In genomic region chr9:106890496-106891240, GRCm38 (mm10) we compare ENCODE assay signal across 8 mouse cellular contexts. TPM values are rescaled to one million over a fixed set of nuclear protein-coding genes. Genes with fewer than 3 reads are reported as not detected.
DNase-seq lines count a peak whose midpoint lies in the region; ATAC-seq and TF ChIP-seq lines count a peak whose summit lies in the region.

No protein-coding gene starts in this region.

- H3K4me3 ChIP-seq in ES-Bruce4 (ENCODE audit: low read depth, low read length) = peak overlapping the region; percentile 20; the same call in 1 of the 2 replicates
- peak overlapping the region; percentile 95 for H3K4me3 ChIP-seq in forebrain, embryonic 14.5 days (ENCODE audit: low read depth, low read length)
- peak overlapping the region; percentile 96 for H3K4me3 ChIP-seq in kidney, embryonic 15.5 days (replicated peaks)
- peak overlapping the region; percentile 67 for H3K4me3 ChIP-seq in myocyte

- 72% methylated on average over 8 of the region's 8 CpGs for WGBS in forebrain, embryonic 14.5 days
- WGBS in kidney, embryonic 15.5 days = 62% methylated on average over 8 of the region's 8 CpGs

- H3K4me1 ChIP-seq in ES-Bruce4 (ENCODE audit: control insufficient read depth, insufficient read depth, low read length) = peaks cover 2% of the 10 kb centered on the region
- H3K4me1 ChIP-seq in forebrain, embryonic 14.5 days (ENCODE audit: control insufficient read depth, insufficient read depth, low read length) = peaks cover 20% of the 10 kb centered on the region
- peaks cover 51% of the 10 kb centered on the region for H3K4me1 ChIP-seq in kidney, embryonic 15.5 days

- H3ac ChIP-seq in myocyte (ENCODE audit: control insufficient read depth, insufficient read length) = peak overlapping the region; percentile 59

- no peak for TF ChIP-seq EP300 in ES-Bruce4 (IDR thresholded peaks at IDR 0.05; ENCODE audit: insufficient read depth, low read depth, low read length)

- no peak for TF ChIP-seq POLR2A in ES-Bruce4 (IDR thresholded peaks at IDR 0.05; ENCODE audit: insufficient read depth, low read length)
- TF ChIP-seq POLR2A in myocyte (IDR thresholded peaks at IDR 0.05; ENCODE audit: insufficient read length, low read depth) = no peak

- H3K79me2 ChIP-seq in myocyte (ENCODE audit: control insufficient read depth, insufficient read depth) = peaks cover 25% of the 10 kb centered on the region

- no peaks in the 10 kb centered on the region for H3K9me3 ChIP-seq in ES-Bruce4 (replicated peaks; ENCODE audit: control insufficient read depth, insufficient read depth, low read length, poor library complexity, severe bottlenecking)
- H3K9me3 ChIP-seq in forebrain, embryonic 14.5 days (replicated peaks; ENCODE audit: control insufficient read depth, low read length) = no peaks in the 10 kb centered on the region
- H3K9me3 ChIP-seq in kidney, embryonic 15.5 days (replicated peaks) = no peaks in the 10 kb centered on the region

- H3K4me2 ChIP-seq in forebrain, embryonic 14.5 days (ENCODE audit: low read length) = peak overlapping the region; percentile 81
- peak overlapping the region; percentile 78 for H3K4me2 ChIP-seq in kidney, embryonic 15.5 days
- peak overlapping the region; percentile 81 for H3K4me2 ChIP-seq in myocyte (ENCODE audit: low read depth)

- peak; percentile 12 for DNase-seq in 3T3-L1 (ENCODE audit: low read depth, low spot score)
- DNase-seq in forebrain, embryonic 14.5 days (ENCODE audit: low spot score) = no peak
- DNase-seq in gastrocnemius, postnatal 4 days (ENCODE audit: low spot score in 2 of 2) = no peak
- DNase-seq in urinary bladder, adult 18-20 months (ENCODE audit: low spot score in 2 of 2) = no peak
- DNase-seq in right cerebral cortex, postnatal 14 days = no peak

- H3K27ac ChIP-seq in ES-Bruce4 (ENCODE audit: insufficient read depth, low read length) = no peak overlapping the region
- no peak overlapping the region for H3K27ac ChIP-seq in forebrain, embryonic 14.5 days (ENCODE audit: low read depth, low read length)
- H3K27ac ChIP-seq in kidney, embryonic 15.5 days = no peak overlapping the region

- no peak for ATAC-seq in forebrain, embryonic 14.5 days
- ATAC-seq in kidney, embryonic 15.5 days (replicated peaks; ENCODE audit: low FRiP score) = no peak

- H3K9ac ChIP-seq in ES-Bruce4 (ENCODE audit: low read depth, poor library complexity, severe bottlenecking) = peak overlapping the region; percentile 89
- peak overlapping the region; percentile 92 for H3K9ac ChIP-seq in forebrain, embryonic 14.5 days (ENCODE audit: low read length)
- peak overlapping the region; percentile 95 for H3K9ac ChIP-seq in kidney, embryonic 15.5 days

- H3K36me3 ChIP-seq in ES-Bruce4 (ENCODE audit: control insufficient read depth, insufficient read depth, low read length, poor library complexity, severe bottlenecking) (peaks cover 26% of the 10 kb centered on the region), myocyte (ENCODE audit: control insufficient read depth, insufficient read depth) (peaks cover 5% of the 10 kb centered on the region)
- H3K36me3 ChIP-seq in forebrain, embryonic 14.5 days (ENCODE audit: control insufficient read depth, insufficient read depth, low read length) = peaks cover 29% of the 10 kb centered on the region
- H3K36me3 ChIP-seq in kidney, embryonic 15.5 days = peaks cover 34% of the 10 kb centered on the region

- no peaks in the 10 kb centered on the region for H3K27me3 ChIP-seq in ES-Bruce4 (ENCODE audit: control insufficient read depth, insufficient read depth, low read length, poor library complexity, severe bottlenecking)
- no peaks in the 10 kb centered on the region for H3K27me3 ChIP-seq in forebrain, embryonic 14.5 days (replicated peaks; ENCODE audit: control insufficient read depth, insufficient read depth, low read length)
- no peaks in the 10 kb centered on the region for H3K27me3 ChIP-seq in kidney, embryonic 15.5 days
- H3K27me3 ChIP-seq in myocyte (ENCODE audit: control insufficient read depth, insufficient read depth, insufficient read length) = no peaks in the 10 kb centered on the region

- no peak for TF ChIP-seq CTCF in ES-Bruce4 (IDR thresholded peaks at IDR 0.05; ENCODE audit: low read depth, low read length)

TF ChIP-seq in myocyte, 11 proteins besides CTCF, POLR2A, EP300 and RAD21:
- TF ChIP-seq MAX (IDR thresholded peaks at IDR 0.05; ENCODE audit: low read depth) = no peak
- no peak for TF ChIP-seq SRF (IDR thresholded peaks at IDR 0.05; ENCODE audit: control insufficient read depth, insufficient read length, low read depth)
- TF ChIP-seq REST (IDR thresholded peaks at IDR 0.05; ENCODE audit: insufficient read depth, insufficient read length) = no peak
- TF ChIP-seq MYOG (IDR thresholded peaks at IDR 0.05; ENCODE audit: control insufficient read depth in 1 of 3, insufficient read depth in 1 of 3, insufficient read length in 2 of 3, low read depth in 2 of 3) = no peak
- no peak for TF ChIP-seq MYOD1 (IDR thresholded peaks at IDR 0.05; ENCODE audit: control insufficient read depth in 1 of 3, insufficient read length in 2 of 3, low read depth in 2 of 3)
- no peak for TF ChIP-seq TCF3 (IDR thresholded peaks at IDR 0.05; ENCODE audit: insufficient read length, low read depth)
- no peak for TF ChIP-seq E2F4 (IDR thresholded peaks at IDR 0.05; ENCODE audit: insufficient read depth)
- TF ChIP-seq CEBPB (IDR thresholded peaks at IDR 0.05; ENCODE audit: insufficient read depth, poor library complexity, severe bottlenecking) = no peak
- no peak for TF ChIP-seq TCF12 (IDR thresholded peaks at IDR 0.05; ENCODE audit: insufficient read depth, poor library complexity, severe bottlenecking)

RNA-seq across cellular contexts. Expression of gene Manf, which starts 1.1 kb away (rescaled TPM):
- polyA plus RNA-seq in ES-Bruce4 (2011; ENCODE audit: insufficient read depth, insufficient read length, low read depth, missing spikeins) (220 and 236 TPM in 2 replicates), myocyte (2012; fragmentation: generic; extraction: Trizol) (222 TPM)
- 214 and 219 TPM in 2 replicates for polyA plus RNA-seq in forebrain, embryonic 14.5 days (2014; fragmentation: Nextera tagmentation; extraction: Ambion mirVana)
- 308 and 334 TPM in 2 replicates for polyA plus RNA-seq in kidney, embryonic 15.5 days (2015; fragmentation: Nextera tagmentation; extraction: Ambion mirVana)
- total RNA-seq in gastrocnemius, postnatal 4 days (2021) = 100 to 1,000 TPM; 101 to 109 TPM

RNA-seq across cellular contexts. Expression of gene Rbm15b, which starts 3.4 kb away (rescaled TPM):
- 36.9 and 40.2 TPM in 2 replicates for polyA plus RNA-seq in ES-Bruce4 (2011; ENCODE audit: insufficient read depth, insufficient read length, low read depth, missing spikeins)
- polyA plus RNA-seq in forebrain, embryonic 14.5 days (2014; fragmentation: Nextera tagmentation; extraction: Ambion mirVana) = 22.9 and 24.8 TPM in 2 replicates
- 9.6 and 11.8 TPM in 2 replicates for polyA plus RNA-seq in kidney, embryonic 15.5 days (2015; fragmentation: Nextera tagmentation; extraction: Ambion mirVana)
- 14.2 TPM for polyA plus RNA-seq in myocyte (2012; fragmentation: generic; extraction: Trizol)
- total RNA-seq in gastrocnemius, postnatal 4 days (2021) = 10 to 100 TPM; 22.3 to 29.3 TPM

Comparison
In these comparisons a context has a peak if more than half of its experiments do, and no peak if none do; other contexts are left out.
1. H3K4me3 ChIP-seq: peak in every context shown above with its lines; median percentile 96 in kidney, embryonic 15.5 days; 95 in forebrain, embryonic 14.5 days; 67 in myocyte; 20 in ES-Bruce4.